Mouse (Mus musculus) E14TG2a.4 (cell line): ENCODE measurements around the gene H2-Oa.

Experiments
- H3K27me3 ChIP-seq: 2 replicates; pipeline ENCODE4 v1.6.1; 2014; ENCODE audit warnings: low read length, control low read depth; ENCODE audit not compliant: insufficient read depth
- H3K36me3 ChIP-seq: 2 replicates; pipeline ENCODE4 v1.6.1; 2014; ENCODE audit warnings: low read length, control low read depth; ENCODE audit not compliant: insufficient read depth
- H3K4me1 ChIP-seq: replicated peaks from 2 replicates; pipeline ENCODE4 v1.6.1; 2014; ENCODE audit warnings: low read depth, low read length, control low read depth
- H3K4me3 ChIP-seq: replicated peaks from 2 replicates; pipeline ENCODE4 v1.5.1; 2014; ENCODE audit warnings: mild to moderate bottlenecking, low read length
- H3K9me3 ChIP-seq: 2 replicates; pipeline ENCODE4 v1.6.1; 2014; ENCODE audit warnings: low read length, control low read depth
- CTCF ChIP-seq: conservative IDR thresholded peaks from 2 replicates; pipeline ENCODE4 v1.5.1; 2014; ENCODE audit warnings: low read length
- NANOG ChIP-seq: IDR thresholded peaks from 2 replicates; pipeline ENCODE4 v1.6.1; 2014; ENCODE audit warnings: borderline replicate concordance, low read length, mixed read lengths
- POU5F1 ChIP-seq: IDR thresholded peaks from 2 replicates; pipeline ENCODE4 v1.6.1; 2014; ENCODE audit warnings: low read length, borderline replicate concordance

Gene H2-Oa

GRCm38 (mm10) chr17:34128944-34129791 is 37.0 kb downstream of the H2-Oa start:
- H3K4me3 ChIP-seq = peak overlapping the region; percentile 33
- H3K36me3 ChIP-seq = peaks cover 5% of the 10 kb centered on the region; the same call in 1 of the 2 replicates
- H3K4me1 ChIP-seq = peaks cover 55% of the 10 kb centered on the region
- no peak for TF ChIP-seq NANOG
- no peak for TF ChIP-seq POU5F1
- TF ChIP-seq CTCF = no peak
- H3K27me3 ChIP-seq = peaks cover 12% of the 10 kb centered on the region; the same call in 1 of the 2 replicates
- no peaks in the 10 kb centered on the region for H3K9me3 ChIP-seq

GRCm38 (mm10) chr17:34130073-34130947 is 38.2 kb downstream of the H2-Oa start:
- peaks cover 5% of the 10 kb centered on the region; the same call in 1 of the 2 replicates for H3K36me3 ChIP-seq
- H3K4me1 ChIP-seq = peaks cover 54% of the 10 kb centered on the region
- no peak overlapping the region for H3K4me3 ChIP-seq
- TF ChIP-seq POU5F1 (no peak), CTCF (no peak)
- peaks cover 12% of the 10 kb centered on the region; the same call in 1 of the 2 replicates for H3K27me3 ChIP-seq
- no peaks in the 10 kb centered on the region for H3K9me3 ChIP-seq

- H3K4me3 ChIP-seq = no peak overlapping the region
- TF ChIP-seq NANOG (no peak), POU5F1 (no peak), CTCF (no peak)
- no peaks in the 10 kb centered on the region for H3K9me3 ChIP-seq
- H3K36me3 ChIP-seq = no peaks in the 10 kb centered on the region
- peaks cover 24% of the 10 kb centered on the region for H3K27me3 ChIP-seq
- peaks cover 53% of the 10 kb centered on the region for H3K4me1 ChIP-seq
Measured at GRCm38 (mm10) chr17:34131911-34132310, 39.8 kb downstream of the H2-Oa start.

DNA sequence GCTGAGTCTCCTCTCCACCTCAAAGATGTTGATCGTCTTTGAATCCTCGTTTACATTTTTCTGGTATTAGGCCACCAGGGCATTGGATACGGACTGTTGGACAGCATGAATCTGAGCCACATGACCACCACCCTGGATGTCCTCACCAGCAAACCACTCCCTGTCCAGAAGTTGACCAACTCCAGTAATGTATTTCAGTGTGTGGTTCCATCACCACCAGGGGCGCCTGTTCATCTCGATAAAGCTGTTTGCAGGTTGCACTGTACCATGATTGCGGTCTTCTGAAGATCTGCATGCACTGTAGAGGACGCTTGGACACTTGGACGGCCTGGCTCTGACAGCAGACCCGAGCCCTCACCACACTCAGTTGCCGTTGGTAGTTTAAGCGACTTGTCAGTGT is 41.1 kb downstream of the H2-Oa start:
- Histone ChIP-seq H3K4me3 (no peak overlapping the region), H3K4me1 (peaks cover 53% of the 10 kb centered on the region), H3K9me3 (no peaks in the 10 kb centered on the region), H3K27me3 (peaks cover 38% of the 10 kb centered on the region), H3K36me3 (no peaks in the 10 kb centered on the region)
- TF ChIP-seq CTCF = peak; percentile 16
- TF ChIP-seq NANOG = no peak
- TF ChIP-seq POU5F1 = no peak

- peaks cover 53% of the 10 kb centered on the region for H3K4me1 ChIP-seq
- H3K9me3 ChIP-seq = no peaks in the 10 kb centered on the region
- H3K4me3 ChIP-seq = no peak overlapping the region
- peaks cover 47% of the 10 kb centered on the region for H3K27me3 ChIP-seq
- TF ChIP-seq POU5F1 (no peak), NANOG (no peak), CTCF (no peak)
- no peaks in the 10 kb centered on the region for H3K36me3 ChIP-seq
Measured at GRCm38 (mm10) chr17:34134451-34134850, 42.3 kb downstream of the H2-Oa start.

GRCm38 (mm10) chr17:34135297-34136224 is 43.4 kb downstream of the H2-Oa start:
- Histone ChIP-seq H3K27me3 (peaks cover 52% of the 10 kb centered on the region), H3K36me3 (no peaks in the 10 kb centered on the region), H3K4me1 (peaks cover 55% of the 10 kb centered on the region), H3K9me3 (no peaks in the 10 kb centered on the region), H3K4me3 (peak overlapping the region; percentile 76)
- TF ChIP-seq CTCF (peak; percentile 100), NANOG (no peak), POU5F1 (no peak)

DNA sequence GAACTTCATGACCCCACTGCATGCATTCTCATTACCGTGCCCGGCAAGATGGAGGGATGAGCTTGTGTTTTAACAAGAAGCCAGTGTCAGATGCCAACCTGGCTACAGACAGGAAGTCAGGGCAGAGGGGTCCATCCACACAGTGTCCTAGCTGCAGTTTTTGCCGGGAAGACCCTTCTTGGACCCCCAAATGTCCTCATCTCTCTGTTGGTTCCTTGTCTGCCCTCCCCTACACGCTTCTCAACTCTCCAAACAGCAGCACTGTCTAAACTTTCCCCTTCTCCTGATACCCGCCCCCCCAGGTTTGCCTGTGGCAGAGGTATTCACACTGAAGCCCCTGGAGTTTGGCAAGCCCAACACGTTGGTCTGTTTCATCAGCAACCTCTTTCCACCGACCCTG is 45.5 kb downstream of the H2-Oa start:
- Histone ChIP-seq H3K4me1 (peaks cover 55% of the 10 kb centered on the region), H3K4me3 (no peak overlapping the region), H3K36me3 (no peaks in the 10 kb centered on the region), H3K27me3 (peaks cover 58% of the 10 kb centered on the region), H3K9me3 (no peaks in the 10 kb centered on the region)
- TF ChIP-seq NANOG (no peak), CTCF (no peak), POU5F1 (no peak)

DNA sequence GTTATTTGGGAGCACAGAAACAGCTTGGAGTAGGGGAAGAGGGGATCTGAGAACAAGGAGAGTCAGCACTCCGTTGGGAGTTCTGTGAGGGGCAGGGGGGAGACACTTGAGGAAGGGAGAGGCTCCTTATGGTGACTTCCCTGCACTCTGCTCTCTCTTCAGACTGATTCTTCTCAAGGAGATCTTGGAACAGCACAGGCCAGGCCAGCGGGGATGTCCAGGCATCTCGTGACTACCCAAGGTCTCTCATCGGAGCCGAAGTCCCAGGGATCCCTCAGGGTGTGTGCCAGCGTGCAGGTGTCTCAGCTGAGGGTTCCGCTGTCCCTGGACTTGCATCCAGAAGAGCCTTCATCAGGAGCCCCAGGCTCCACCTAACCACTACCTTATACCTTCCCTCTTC is 46.5 kb downstream of the H2-Oa start:
- Histone ChIP-seq H3K9me3 (no peaks in the 10 kb centered on the region), H3K27me3 (peaks cover 58% of the 10 kb centered on the region), H3K4me3 (0 out of 2 replicates have a peak overlapping the region, but pooled peaks have one; percentile 49), H3K4me1 (peaks cover 59% of the 10 kb centered on the region), H3K36me3 (no peaks in the 10 kb centered on the region)
- TF ChIP-seq POU5F1 (no peak), NANOG (no peak), CTCF (no peak)
